Mouse (Mus musculus) c-Kit-positive CD71-positive TER-119-positive erythroid progenitor cells, embryonic 14.5 days (primary cell): ENCODE data around the gene Hcar2.

Experiments
- DNase-seq: peaks from one replicate; pipeline ENCODE4 v3.0.0-alpha.2; 2013; ENCODE audit warnings: low spot score

Hcar2 gene

DNA sequence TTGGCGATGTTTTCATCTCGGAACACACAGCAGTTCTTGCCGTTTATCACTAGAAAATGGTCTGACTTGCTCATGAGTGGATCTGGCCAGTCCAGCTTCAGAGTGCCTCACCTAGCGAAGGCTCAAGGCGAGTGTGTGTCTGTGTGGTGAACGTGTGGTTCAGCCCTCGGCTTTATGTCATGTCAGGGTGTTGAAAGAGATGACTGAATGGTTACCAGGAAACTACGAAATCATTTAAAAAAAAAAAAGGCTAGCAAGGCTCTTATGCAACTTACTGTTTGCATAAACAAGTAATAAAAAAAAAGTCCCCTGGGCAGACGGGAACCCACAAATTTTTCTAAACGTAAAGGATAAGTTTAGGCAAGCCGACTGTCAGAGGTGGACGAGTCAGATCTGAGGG, at the start of gene Hcar2:
Gene Hcar2, minus strand, starts transcription at position 135 of the 400 bp plus-strand sequence.
- no peak for DNase-seq

GRCm38 (mm10) chr5:123914852-123915251, 49.6 kb upstream of the Hcar2 start:
- no peak for DNase-seq

DNA sequence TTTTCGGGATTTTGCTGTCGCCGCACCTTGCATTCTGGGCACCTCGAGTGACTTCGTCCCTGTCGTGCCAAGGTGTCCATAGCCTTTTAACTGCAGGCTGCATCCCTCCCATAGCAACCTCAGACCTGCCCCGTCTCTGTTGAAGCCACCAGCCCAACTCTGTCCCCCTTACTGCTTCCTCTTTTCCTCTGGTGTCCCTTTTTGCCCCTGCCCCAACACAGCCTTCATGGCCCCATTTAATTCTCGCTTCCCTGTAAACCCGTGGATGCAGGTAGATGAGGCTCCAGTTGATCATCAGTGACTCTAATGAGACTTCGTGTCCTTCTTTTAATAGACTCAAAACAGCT, 42.3 kb upstream of the Hcar2 start:
- no peak for DNase-seq

DNA sequence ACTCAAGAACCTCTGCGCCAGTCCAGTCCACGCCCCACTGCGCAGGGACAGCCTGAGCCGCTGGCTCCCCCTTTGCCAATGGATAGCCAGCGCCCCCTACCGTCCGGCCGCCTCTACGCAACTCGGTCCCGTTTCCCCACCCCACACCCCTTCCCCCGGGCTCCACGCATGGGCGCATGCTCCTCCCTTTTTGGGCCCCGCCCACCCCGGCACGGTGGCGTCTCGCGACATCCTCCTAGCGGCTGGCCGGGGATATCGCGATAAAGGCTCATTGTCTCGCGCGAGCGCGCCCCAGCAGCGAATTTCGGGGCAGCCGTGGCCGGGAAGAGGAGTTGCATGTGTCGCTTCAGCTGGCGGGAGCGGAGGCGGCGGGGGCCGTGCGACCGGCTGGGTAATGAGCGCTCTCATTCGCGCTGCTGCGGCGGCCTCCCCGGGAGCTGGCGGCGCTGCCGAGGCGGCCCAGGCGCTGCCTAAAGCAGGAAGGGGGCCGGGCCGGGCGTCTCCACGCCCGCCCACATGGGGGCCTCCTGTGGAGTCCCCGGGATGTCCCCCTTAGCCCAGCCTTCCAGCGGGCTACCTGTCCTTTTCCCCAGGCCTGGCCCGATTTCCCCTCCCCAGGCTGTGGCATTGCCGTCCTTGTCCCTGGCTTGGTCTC, 41.8 kb upstream of the Hcar2 start, which contains the start of gene Denr:
Gene Denr, plus strand, starts transcription at position 200 of the 655 bp plus-strand sequence.
- peak; percentile 97 for DNase-seq

- no peak for DNase-seq
Observed at GRCm38 (mm10) chr5:123906146-123906975, 41.1 kb upstream of the Hcar2 start.

GRCm38 (mm10) chr5:123904059-123904672, 38.9 kb upstream of the Hcar2 start:
- DNase-seq: no peak

GRCm38 (mm10) chr5:123897352-123897751, 32.1 kb upstream of the Hcar2 start:
- no peak for DNase-seq

DNA sequence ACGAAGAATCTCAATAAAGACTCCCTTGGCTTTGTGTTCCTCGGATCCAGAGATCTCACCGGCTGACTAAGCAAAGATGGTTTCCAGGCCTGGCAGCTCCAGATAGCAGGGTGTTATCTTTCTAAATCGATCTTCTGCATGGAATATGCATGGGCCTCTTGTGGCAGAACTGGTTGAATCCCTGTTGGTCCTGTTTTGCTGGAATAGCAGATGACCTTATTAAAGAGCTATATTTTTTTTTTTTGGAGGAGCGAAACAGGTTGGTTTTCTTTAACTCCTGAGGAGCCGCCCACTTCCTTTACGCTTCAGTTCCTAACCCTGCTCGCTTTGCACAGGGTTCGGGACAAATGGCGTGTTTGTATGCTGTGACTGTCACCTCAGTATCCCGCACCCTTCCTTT, 31.1 kb upstream of the Hcar2 start:
- DNase-seq: no peak

- no peak for DNase-seq
Observed at GRCm38 (mm10) chr5:123893520-123893919, 28.2 kb upstream of the Hcar2 start.

GRCm38 (mm10) chr5:123891669-123892068, 26.4 kb upstream of the Hcar2 start:
- DNase-seq: peak; percentile 58

DNA sequence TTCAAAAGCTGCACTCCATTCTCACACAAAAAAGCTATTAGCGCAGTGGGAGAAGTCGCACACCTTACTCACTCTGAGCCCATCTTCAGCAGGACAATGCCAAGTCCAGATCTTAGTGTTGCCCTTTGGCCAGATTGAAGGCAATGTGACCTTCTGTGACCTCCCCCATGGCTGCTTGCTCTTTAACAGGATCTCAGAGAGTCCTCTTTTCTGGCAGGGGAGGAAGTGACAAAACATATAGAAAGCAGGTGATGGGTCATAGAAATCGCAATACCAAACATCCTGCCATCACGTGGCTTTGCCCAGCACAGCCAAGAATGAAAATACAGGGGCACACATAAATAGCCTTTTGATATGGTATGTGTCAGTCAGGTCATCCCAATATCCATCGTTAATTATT, 25.7 kb upstream of the Hcar2 start:
- no peak for DNase-seq

DNA sequence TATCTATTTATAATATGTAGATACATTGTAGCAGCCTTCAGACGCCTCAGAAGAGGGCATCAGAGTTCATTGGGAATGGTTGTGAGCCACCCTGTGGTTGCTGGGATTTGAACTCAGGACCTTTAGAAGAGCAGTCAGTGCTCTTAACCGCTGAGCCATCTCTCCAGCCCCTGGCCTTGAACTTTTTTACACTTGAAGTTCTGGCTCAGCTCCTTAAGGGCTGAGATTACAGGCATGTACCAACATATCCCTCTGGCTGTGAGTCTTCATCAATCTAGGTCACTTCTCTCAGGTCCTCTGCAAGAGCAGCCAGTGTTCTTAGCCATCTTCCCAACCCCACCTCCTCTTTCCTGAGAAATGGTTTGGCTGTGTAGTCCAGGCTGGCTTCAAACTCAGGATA, 25.0 kb upstream of the Hcar2 start:
- no peak for DNase-seq

- DNase-seq: no peak
Observed at GRCm38 (mm10) chr5:123886365-123886764, 21.1 kb upstream of the Hcar2 start.

DNA sequence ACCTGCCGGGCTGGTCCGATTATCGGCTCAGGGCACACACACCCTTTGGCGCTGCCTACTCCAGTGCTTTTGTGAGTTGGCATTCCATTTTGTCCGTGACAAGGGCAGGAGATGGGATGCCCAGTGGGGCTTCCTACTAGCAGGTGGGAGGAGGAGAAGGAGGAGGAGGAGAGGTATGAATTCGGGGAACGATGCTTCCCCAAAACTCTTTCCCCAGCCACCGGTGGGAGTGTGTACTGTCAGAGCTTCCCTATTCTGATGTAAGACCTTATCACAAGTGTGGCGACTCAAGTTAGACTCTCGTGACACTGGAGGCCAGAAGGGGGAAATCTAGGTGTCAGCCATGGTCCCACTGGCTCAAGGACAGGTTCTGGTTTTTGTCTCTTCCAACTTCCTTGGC, 19.0 kb upstream of the Hcar2 start:
- DNase-seq: no peak

GRCm38 (mm10) chr5:123883891-123884290, 18.6 kb upstream of the Hcar2 start:
- DNase-seq: no peak

GRCm38 (mm10) chr5:123880778-123881177, 15.5 kb upstream of the Hcar2 start:
- no peak for DNase-seq

DNA sequence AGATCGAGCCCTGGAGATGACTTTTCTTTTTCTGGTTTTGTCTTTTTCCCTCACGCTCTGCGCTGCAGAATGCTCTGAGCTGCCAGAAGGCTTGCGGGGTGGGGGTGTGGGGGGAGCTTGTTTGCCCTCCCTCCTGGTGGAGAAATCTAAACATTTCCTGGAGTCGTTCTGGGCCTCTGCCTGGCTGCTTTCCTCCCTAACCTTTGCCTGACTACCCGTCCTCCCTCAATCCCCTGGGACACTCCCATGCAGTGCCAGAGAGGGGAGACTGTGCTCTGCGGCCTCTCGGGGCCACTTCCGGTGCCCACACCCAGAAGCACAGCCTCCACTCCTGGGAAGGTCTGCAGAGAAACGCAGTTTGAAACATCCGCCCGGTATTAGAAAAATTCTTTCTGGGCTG, 14.6 kb upstream of the Hcar2 start, which contains the start of gene Hcar1:
Gene Hcar1, minus strand, starts transcription at position 93 of the 400 bp plus-strand sequence.
- no peak for DNase-seq

DNA sequence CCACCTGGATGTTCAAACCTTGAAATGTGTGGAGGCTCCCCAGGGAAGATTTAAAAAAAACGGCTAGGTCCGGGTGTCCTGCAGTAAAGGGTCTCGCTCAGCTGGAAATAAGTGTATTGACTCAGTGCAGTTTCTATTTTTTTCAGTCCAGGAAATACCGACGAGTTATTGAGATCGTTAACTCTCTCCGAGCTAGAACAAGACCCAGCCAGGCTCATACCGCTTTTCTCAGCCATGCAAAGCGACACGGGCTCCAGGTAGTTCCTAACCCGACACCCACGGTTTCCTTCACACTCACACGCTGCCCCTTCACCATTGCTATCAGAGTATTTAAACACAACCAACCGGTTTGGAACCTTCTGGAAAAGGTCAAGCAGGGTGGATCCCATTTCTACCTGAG, 12.8 kb upstream of the Hcar2 start:
- no peak for DNase-seq

DNA sequence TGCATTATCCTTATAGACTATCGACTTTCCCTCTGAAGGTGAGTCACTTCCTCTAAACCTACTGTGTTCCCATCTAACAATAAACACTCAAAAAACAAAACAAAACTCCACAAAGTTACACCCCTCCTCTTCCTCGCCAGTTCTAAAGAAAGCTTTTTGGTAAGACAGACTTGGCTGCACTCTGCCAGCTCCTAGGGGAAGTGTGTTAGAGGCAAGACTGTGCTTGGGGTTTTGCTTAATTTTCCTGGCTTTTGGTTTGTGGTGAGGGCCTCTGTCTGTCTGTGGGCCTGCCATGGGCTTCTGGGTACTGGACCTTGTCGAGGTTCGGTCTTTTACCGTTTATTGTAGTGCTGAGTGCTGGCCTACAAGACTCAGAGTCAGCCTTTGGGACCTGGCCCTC, 8.9 kb upstream of the Hcar2 start:
- no peak for DNase-seq

DNA sequence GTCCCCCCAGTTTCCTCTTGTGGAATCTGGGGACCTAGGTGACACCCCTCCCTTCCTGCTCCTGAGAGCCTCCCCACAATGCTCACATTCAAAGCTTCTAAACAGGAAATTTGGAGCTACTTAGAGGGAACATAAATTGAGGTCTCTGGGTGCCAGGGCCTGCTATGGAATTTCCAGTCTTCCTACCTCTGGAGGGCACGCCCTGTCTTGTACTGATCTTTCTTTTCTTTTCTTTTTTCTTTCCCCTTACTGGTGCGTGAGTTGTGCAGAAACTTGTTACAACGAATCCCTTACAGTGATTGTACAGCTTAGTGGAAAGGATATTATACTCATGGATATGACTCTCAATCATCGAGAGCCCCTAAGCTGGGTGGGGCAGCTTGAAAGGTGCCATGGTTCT, 4.3 kb upstream of the Hcar2 start:
- DNase-seq: no peak

DNA sequence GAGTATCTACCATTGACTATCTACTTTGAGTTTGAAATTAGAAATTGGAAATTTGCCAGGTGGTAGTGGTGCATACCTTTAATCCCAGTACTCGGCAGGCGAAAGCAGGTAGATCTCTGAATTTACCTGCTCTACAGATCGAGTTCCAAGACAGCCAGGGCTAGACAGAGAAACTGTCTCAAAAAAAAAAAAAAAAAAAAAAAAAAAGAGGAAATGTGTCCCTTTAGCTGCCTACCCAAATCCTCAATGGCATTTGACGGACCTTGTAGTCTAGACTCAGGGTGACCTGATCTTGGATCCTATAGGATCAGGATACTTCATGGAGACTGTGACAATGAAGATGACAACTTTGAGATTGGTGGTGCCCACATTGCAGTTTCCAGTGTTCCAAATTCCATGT, 1.2 kb upstream of the Hcar2 start:
- no peak for DNase-seq

DNA sequence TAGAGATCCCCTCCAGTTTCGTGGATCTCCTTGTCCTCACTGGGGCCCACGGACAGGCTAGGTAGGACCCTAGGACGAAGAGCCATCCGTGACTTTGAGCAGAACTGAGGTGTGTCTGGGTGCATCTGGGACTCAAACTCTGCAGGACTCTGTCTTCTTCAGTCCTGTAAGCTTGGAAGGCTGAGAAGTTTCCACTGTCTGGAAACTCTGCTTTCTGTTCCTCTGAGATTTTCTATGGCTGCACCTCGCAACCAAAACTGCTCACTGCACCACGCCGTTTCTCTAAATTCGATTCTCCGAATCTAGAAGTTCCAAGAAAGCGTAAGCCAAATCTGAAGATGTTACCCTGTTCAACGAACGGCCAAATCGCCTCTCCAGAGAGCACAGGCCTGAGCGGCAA, 1.4 kb downstream of the Hcar2 start:
- DNase-seq: no peak
